Mouse (Mus musculus) kidney, embryonic 14.5 days (tissue): ENCODE measurements around the gene Lman2. TPM values are rescaled to one million over a fixed set of nuclear protein-coding genes. Genes with fewer than 3 reads are reported as not detected.

ENCODE experiments used
- ATAC-seq: fragments of 200-750 bp; cut with Nextera tagmentation; 2 replicates; pipeline ENCODE4 v1.8.0; 2017; ENCODE audit warnings: moderate number of reproducible peaks, mild to moderate bottlenecking, moderate TSS enrichment, moderate library complexity; ENCODE audit not compliant: low FRiP score, low TSS enrichment
- H3K27ac ChIP-seq: fragments of 300-500 bp; sonication (generic); 2 replicates; pipeline ENCODE4 v1.5.1; 2014; ENCODE audit warnings: low read depth, mild to moderate bottlenecking, low read length, moderate library complexity, mixed read lengths
- H3K27me3 ChIP-seq: fragments of 300-500 bp; sonication (generic); 2 replicates; pipeline ENCODE4 v1.6.1; 2014; ENCODE audit warnings: mild to moderate bottlenecking, low read length; ENCODE audit not compliant: control insufficient read depth, insufficient read depth
- H3K36me3 ChIP-seq: fragments of 300-500 bp; sonication (generic); 2 replicates; pipeline ENCODE4 v1.6.1; 2014; ENCODE audit warnings: low read length, mixed read lengths; ENCODE audit not compliant: control insufficient read depth, insufficient read depth
- H3K4me1 ChIP-seq: fragments of 300-500 bp; sonication (generic); 2 replicates; pipeline ENCODE4 v1.6.1; 2014; ENCODE audit warnings: low read length, mixed read lengths; ENCODE audit not compliant: control insufficient read depth, insufficient read depth
- H3K4me2 ChIP-seq: fragments of 300-500 bp; sonication (generic); replicated peaks from 2 replicates; pipeline ENCODE4 v1.6.1; 2014; ENCODE audit warnings: low read depth, mild to moderate bottlenecking, low read length
- H3K4me3 ChIP-seq: fragments of 300-500 bp; sonication (generic); 2 replicates; pipeline ENCODE4 v1.5.1; 2014; ENCODE audit warnings: mild to moderate bottlenecking, low read length
- H3K9ac ChIP-seq: fragments of 300-500 bp; sonication (generic); 2 replicates; pipeline ENCODE4 v1.6.1; 2014; ENCODE audit warnings: low read depth, mild to moderate bottlenecking, low read length, moderate library complexity
- H3K9me3 ChIP-seq: fragments of 300-500 bp; sonication (generic); 2 replicates; pipeline ENCODE4 v1.6.1; 2016; ENCODE audit warnings: low read length; ENCODE audit not compliant: control insufficient read depth
- WGBS: fragments of 180-500 bp; shearing (Covaris S2); extraction: QIAGEN DNeasy Blood & Tissue Kit; methylation state at CpG from one replicate; pipeline ENCODE4 v1.1.7; 2014; 5-methylcytosine and 5-hydroxymethylcytosine counted together
- polyA plus RNA-seq: library from polyadenylated mRNA; unstranded; fragments of >200 nt; fragmentation: Nextera tagmentation; extraction: Ambion mirVana; gene quantifications from 2 replicates; pipeline ENCODE4 v1.2.1, GENCODE M21; 2014

Gene Lman2
- polyA plus RNA-seq, 1 experiment from 2014 or later: 108 TPM

DNA sequence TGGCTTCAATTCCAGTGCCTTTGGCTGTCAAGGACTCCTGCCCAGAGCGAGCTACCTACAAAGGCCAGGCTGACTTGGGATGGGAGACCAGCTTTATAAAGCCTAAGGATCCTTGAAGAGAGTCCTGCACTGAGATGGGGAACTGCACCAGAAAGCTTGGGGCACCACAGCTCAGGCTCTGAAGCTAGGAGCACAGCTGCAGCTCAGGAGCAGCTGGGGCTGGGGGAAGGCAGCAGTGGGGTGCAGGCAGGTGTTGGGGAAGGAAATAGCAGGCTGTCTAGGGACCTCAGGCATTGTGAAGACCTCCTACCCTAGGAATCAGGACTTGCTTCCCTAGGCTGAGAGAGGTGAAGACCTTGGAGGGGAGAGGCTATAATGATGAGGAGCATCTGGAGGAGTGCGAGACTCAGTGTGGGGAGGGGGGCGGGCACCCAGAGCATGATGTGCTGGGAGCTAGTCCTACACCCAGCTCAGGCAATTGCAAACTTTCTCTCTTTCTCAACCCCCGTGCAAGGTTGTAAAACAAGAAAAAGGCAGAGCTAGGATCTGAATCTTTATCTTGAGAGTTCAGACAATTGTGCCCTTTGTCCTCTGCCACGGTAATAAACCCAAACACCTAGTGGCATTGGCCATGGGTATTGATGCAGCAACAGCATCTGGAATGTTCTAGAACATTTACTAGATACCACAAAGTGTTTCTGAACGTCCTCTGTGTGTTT lies 11.8 kb upstream of the Lman2 start:
- ATAC-seq: no peak
- no peaks in the 10 kb centered on the region for H3K4me1 ChIP-seq
- peaks cover 20% of the 10 kb centered on the region for H3K27me3 ChIP-seq
- no peaks in the 10 kb centered on the region for H3K36me3 ChIP-seq
- no peak overlapping the region for H3K4me3 ChIP-seq
- 56% methylated on average over 6 of the region's 6 CpGs for WGBS
- no peak overlapping the region for H3K4me2 ChIP-seq
- no peaks in the 10 kb centered on the region for H3K9me3 ChIP-seq
- no peak overlapping the region for H3K9ac ChIP-seq
- H3K27ac ChIP-seq: no peak overlapping the region

DNA sequence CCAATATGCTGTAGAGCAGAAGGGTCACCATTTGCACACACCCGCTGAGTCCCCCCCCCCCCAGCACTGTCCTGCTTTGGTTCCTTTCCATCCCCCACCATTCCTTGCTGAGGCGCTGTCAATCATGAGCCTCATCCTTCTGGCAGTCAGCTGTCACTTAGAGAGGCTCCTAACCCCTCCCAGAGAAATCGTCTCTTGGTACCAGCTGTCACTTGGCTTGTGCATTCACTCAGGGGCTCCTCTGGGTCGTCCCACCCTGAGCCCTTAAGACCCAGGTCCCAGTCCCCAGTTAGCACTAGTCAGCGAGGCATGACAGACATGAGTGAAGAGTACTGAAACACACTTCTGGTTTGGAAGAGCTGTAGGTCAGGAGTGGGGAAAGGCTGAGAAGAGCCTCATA lies 9.2 kb upstream of the Lman2 start:
- no peaks in the 10 kb centered on the region for H3K36me3 ChIP-seq
- H3K27me3 ChIP-seq: no peaks in the 10 kb centered on the region
- no peak for ATAC-seq
- no peak overlapping the region for H3K4me2 ChIP-seq
- H3K4me3 ChIP-seq: no peak overlapping the region
- no peaks in the 10 kb centered on the region for H3K9me3 ChIP-seq
- H3K9ac ChIP-seq: no peak overlapping the region
- H3K27ac ChIP-seq: no peak overlapping the region
- WGBS: 58% methylated on average over 5 of the region's 5 CpGs
- no peaks in the 10 kb centered on the region for H3K4me1 ChIP-seq

DNA sequence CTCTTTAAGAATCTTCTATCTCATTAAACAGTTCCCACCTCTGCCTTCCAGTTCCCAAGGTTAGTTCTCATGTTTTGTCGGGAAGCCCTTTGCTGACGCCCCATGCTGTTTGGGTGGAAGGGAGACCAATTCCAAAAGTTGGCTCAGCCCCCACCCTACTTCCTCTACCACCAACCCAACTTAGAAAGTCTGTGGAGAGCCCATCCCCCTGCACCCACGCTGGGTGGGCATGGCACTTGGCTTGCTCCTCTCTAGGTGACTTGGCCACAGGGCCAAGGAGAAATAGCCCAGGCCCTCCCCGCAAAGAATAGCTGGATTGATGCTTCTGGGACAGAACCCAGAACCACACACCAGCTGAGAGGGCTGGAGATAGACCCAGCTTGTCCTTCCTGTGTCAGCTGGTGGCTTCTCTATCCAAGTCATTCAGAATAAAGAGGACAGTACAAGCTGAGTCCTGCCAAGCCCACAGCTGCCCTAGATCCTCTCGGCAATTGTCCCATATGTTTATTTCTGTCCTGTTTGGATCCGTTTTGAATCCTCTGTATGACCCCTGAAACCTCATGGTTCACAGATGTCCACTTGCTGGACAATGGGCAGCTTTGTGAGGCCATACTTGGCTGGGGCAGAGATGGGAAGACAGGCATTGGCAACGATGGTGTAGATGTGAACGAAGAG lies 8.6 kb upstream of the Lman2 start:
- no peak overlapping the region for H3K4me2 ChIP-seq
- no peak for ATAC-seq
- no peaks in the 10 kb centered on the region for H3K36me3 ChIP-seq
- no peak overlapping the region for H3K4me3 ChIP-seq
- H3K27me3 ChIP-seq: no peaks in the 10 kb centered on the region
- H3K9ac ChIP-seq: no peak overlapping the region
- WGBS: 75% methylated on average over 8 of the region's 8 CpGs
- no peaks in the 10 kb centered on the region for H3K9me3 ChIP-seq
- H3K4me1 ChIP-seq: no peaks in the 10 kb centered on the region
- no peak overlapping the region for H3K27ac ChIP-seq

DNA sequence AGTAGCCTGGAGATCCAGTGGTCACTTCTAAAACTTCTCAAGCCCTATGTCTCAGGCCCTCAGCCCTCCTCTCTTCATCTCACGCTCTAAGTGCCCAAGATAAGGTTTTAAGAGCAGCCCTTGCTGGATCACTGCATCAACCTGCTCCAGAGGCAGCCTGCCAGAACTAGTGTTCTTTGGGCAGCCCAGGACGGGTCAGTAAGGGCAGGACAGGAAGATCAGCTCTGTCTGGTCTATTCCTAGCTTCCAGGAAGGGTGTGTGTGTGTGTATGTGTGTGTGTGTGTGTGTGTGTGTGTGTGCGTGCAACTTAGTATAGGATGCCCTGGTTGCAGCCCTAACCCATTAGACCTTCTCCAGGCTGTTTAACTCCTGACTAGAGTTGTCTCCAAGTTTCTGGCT lies 7.7 kb upstream of the Lman2 start:
- Histone ChIP-seq H3K4me1 (no peaks in the 10 kb centered on the region), H3K4me2 (no peak overlapping the region), H3K36me3 (no peaks in the 10 kb centered on the region), H3K4me3 (no peak overlapping the region), H3K9me3 (no peaks in the 10 kb centered on the region), H3K27me3 (no peaks in the 10 kb centered on the region), H3K27ac (no peak overlapping the region), H3K9ac (no peak overlapping the region)
- 58% methylated on average over 3 of the region's 3 CpGs for WGBS
- ATAC-seq: no peak

DNA sequence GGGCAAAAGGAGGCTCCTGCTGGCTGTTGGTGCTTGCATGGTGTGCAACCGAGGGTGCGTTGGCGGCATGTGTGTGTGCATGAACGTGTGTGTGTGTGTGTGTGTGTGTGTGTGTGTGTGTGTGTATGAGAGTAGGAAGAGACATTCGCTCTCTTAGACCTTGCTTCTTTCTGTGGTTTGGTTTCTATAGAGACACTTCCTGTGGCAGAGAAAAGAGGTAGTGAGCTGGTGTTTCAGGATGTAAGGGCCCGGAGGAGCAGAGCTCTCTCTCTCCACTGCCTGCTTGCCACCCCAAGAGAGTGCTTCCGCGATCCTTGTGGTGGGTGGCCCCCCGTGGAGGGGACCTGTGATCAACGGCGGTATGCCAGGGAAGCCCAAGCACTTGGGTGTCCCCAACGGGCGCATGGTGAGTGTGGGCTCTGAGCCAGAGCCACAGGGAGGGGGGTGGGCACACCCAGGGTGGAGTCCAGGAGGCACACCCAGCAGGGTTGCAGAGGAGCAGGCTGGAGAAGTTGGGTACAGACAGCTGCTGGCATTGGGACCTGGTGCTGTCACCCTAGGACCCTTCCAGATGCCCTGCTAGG lies 7.0 kb upstream of the Lman2 start, which contains the start of gene Rgs14:
Gene Rgs14 (plus strand): TSS at position 202 of the 584 bp plus-strand sequence.
- WGBS: 63% methylated on average over 13 of the region's 13 CpGs
- no peak within 1 kb of the TSS for H3K4me3 ChIP-seq
- H3K36me3 ChIP-seq: no peaks in the 10 kb centered on the region
- H3K9ac ChIP-seq: no peak within 1 kb of the TSS; the same call in 1 of the 2 replicates
- no peak within 1 kb of the TSS for H3K4me2 ChIP-seq
- no peak for ATAC-seq
- H3K4me1 ChIP-seq: no peaks in the 10 kb centered on the region
- H3K27ac ChIP-seq: no peak within 1 kb of the TSS
- no peaks in the 10 kb centered on the region for H3K27me3 ChIP-seq
- no peaks in the 10 kb centered on the region for H3K9me3 ChIP-seq

DNA sequence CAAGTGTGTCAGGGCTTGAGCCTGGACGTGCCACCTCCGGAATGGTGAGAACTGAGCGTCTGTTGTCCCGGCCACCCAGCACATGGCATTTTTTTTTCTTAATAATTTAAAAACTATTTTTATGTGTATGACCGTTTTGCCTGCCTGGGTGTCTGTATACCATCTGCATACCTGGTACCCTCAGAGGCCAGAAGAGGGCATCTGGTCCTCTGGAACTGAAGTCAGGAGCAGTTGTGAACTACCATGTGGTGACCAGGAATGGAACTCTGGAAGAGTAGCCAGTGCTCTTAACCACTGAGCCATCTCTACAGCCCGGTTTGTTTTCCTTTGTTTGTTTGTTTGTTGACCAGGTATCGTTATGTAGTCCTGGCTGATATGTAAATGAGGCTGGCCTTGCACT lies 5.8 kb upstream of the Lman2 start:
- H3K9me3 ChIP-seq: no peaks in the 10 kb centered on the region
- H3K27ac ChIP-seq: no peak overlapping the region
- no peak overlapping the region for H3K4me3 ChIP-seq
- H3K9ac ChIP-seq: no peak overlapping the region
- no peaks in the 10 kb centered on the region for H3K36me3 ChIP-seq
- H3K4me2 ChIP-seq: no peak overlapping the region
- WGBS: 82% methylated on average over 7 of the region's 7 CpGs
- H3K4me1 ChIP-seq: no peaks in the 10 kb centered on the region
- ATAC-seq: no peak
- no peaks in the 10 kb centered on the region for H3K27me3 ChIP-seq

DNA sequence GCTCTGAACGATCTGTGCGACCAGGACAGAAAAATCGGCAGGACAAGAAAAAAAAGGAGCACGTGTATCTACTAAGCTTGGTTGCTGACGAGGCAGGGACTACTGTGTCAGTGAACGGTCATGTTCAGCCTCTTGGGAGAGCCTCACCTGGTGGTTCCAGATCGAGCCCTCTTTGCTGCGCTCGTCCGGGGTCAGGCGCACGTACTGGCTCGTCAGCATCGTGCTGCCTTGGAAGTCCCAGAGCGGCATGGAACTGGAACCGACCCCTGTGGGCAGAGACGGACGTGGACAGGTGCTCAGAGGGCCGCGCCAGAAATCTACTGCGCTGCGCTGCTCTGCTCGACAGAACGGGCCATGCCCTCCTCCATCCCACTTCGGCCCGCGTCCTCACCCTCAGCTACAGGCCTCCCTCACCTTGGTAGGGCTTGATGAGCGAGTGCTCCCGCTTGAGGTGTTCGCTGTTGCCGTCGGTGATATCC lies 570 bp downstream of the Lman2 start:
- Histone ChIP-seq H3K27ac (peak overlapping the region; percentile 77), H3K9ac (peak overlapping the region; percentile 71), H3K4me3 (peak overlapping the region; percentile 72), H3K36me3 (peaks cover 36% of the 10 kb centered on the region), H3K9me3 (no peaks in the 10 kb centered on the region), H3K27me3 (no peaks in the 10 kb centered on the region), H3K4me1 (peaks cover 12% of the 10 kb centered on the region), H3K4me2 (peak overlapping the region; percentile 85)
- under 1% methylated on average over 32 of the region's 32 CpGs for WGBS
- ATAC-seq: peak; percentile 32

DNA sequence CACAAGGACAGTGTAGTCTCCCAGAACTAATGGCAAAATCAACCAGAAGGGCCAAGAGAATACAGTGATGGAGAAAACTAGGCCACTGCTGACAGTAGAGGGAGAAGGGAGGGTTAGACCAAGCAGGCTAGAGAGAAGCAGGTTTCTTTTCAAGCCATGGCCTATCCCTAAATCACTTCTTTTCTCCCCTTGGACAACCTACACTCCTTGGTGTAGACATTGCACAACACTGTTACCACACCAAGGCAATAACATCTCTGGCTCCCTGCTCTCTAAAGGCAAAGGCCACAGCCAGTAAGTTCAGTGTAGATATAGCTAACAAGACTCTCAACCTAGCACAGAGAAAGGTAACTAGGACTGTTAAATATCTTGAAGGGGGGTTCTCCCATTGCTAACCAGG lies 1.4 kb downstream of the Lman2 start:
- peaks cover 40% of the 10 kb centered on the region for H3K36me3 ChIP-seq
- no peaks in the 10 kb centered on the region for H3K9me3 ChIP-seq
- peaks cover 12% of the 10 kb centered on the region for H3K4me1 ChIP-seq
- H3K27me3 ChIP-seq: no peaks in the 10 kb centered on the region
- H3K9ac ChIP-seq: peak overlapping the region; percentile 71; the same call in 1 of the 2 replicates
- peak overlapping the region; percentile 85 for H3K4me2 ChIP-seq
- no peak overlapping the region for H3K27ac ChIP-seq
- no peak for ATAC-seq
- peak overlapping the region; percentile 72 for H3K4me3 ChIP-seq

DNA sequence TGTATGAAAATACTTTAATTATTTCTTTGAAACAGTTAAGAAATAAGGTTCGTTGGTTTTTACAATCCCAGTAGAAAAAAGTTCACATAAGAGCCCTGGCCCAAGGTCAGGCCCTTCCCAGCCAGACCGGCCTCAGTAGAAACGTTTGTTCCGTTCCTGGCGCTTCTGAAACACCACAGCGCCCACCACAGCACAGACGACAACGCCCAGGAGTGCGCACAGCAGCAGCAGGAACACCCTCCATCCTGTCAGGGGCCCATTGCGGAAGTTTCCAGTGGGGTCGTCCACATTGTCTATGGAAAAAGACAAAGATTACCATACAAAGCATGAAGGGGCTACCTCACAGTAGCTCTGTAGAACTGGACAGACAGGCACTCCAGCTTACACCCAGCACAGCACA lies 15.8 kb downstream of the Lman2 start:
- no peaks in the 10 kb centered on the region for H3K9me3 ChIP-seq
- no peaks in the 10 kb centered on the region for H3K27me3 ChIP-seq
- peaks cover 74% of the 10 kb centered on the region for H3K36me3 ChIP-seq
- WGBS: 86% methylated on average over 11 of the region's 11 CpGs
- H3K4me1 ChIP-seq: no peaks in the 10 kb centered on the region
- ATAC-seq: no peak
- H3K9ac ChIP-seq: no peak overlapping the region
- no peak overlapping the region for H3K27ac ChIP-seq
- H3K4me2 ChIP-seq: no peak overlapping the region
- H3K4me3 ChIP-seq: no peak overlapping the region
